Mouse (Mus musculus): ENCODE results near the gene Slfn5.

- TF ChIP-seq CTCF (IDR thresholded peaks at IDR 0.05; ENCODE audit: control insufficient read depth, insufficient read depth, insufficient read length): no peak
- TF ChIP-seq CEBPB (IDR thresholded peaks at IDR 0.05; ENCODE audit: low read depth): no peak
- no peak for TF ChIP-seq USF1 (IDR thresholded peaks at IDR 0.05; ENCODE audit: low read depth)
Measured at GRCm38 (mm10) chr11:82920768-82921167, 30.4 kb upstream of the Slfn5 start.
